Mouse (Mus musculus): ENCODE measurements around the gene Fosl1.

DNA sequence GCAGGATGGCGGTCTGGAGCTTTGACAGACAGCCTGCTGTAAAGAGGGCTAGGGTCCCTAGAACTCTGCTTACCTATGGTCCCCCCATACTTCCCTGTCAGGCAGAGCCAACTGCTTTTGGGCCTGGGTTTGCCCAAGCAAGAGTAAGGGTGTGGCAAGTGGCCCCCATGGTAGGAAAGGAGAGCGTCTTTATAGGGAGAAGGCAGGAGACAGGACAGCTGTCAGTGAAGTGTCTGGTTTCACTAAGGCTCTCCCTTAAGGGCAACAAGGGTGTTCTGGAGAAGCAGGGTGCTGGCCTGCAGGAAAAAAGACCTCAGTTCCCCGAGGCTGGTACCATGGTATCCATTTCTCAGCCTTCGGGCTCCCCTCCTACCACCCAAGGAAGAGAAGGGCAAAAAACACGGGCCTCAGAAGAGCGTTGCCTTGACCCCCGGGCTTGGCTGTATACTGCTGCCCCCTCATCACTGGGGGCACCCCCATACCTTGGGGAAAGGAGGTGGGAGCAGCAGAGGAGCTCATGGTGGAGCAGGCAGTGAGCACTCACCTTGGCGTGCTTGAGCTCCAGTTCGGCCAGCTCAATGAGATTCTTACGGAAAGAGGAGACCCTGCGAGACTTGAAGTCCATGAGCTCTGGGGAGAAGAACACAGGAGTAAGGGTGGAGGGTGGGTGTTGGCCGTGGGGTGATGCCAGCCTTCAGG is 48.2 kb downstream of the Fosl1 start:
- no peak for TF ChIP-seq CTCF (IDR thresholded peaks at IDR 0.05; ENCODE audit: control insufficient read depth, insufficient read depth, low read length)
- TF ChIP-seq POLR2A (IDR thresholded peaks at IDR 0.05; ENCODE audit: borderline replicate concordance, control insufficient read depth, low read depth, low read length), result no peak

Measured in bone marrow, adult 2 months (tissue).